Mouse (Mus musculus) layer of hippocampus, postnatal 10 days (tissue): ENCODE results near the gene Lsr. TPM values are rescaled to one million over a fixed set of nuclear protein-coding genes. Genes with fewer than 3 reads are reported as not detected.
"Not testable (repeated sequence)": the region's sequence is repeated elsewhere in the genome, so short reads cannot be mapped to it uniquely, and the experiment has no call there.

ENCODE experiments used
- DNase-seq, 2 experiments: peaks; one replicate each; pipeline ENCODE4 v3.0.0; 2021; ENCODE audit warnings: low spot score in 2 of 2
- total RNA-seq, 2 experiments: library from RNA; stranded (reverse); gene quantifications; 2 replicates each; pipeline ENCODE4 v1.2.3; 2021

Gene Lsr
- total RNA-seq, 2 experiments from 2014 or later: 11.8 to 15.1 TPM

DNA sequence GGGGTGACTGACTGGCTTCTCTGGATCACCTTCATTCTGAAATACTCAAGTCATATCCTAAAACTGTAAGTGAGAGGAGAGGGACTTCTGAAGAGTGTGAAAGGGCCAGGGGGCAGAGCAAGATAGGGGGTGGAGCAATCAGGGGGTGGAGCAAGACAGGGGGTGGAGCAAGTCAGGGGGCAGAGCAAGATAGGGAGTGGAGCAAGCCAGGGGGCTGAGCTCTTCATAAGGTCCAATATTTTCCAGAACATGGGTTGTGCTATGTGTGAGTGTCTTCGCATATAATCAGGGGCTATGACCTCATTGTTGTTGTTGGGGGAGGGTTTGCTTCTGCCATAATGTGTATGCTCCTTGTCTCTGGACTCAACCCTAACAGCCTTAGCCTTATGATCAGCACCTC lies 33.2 kb downstream of the Lsr start:
- DNase-seq: not testable (repeated sequence)

DNA sequence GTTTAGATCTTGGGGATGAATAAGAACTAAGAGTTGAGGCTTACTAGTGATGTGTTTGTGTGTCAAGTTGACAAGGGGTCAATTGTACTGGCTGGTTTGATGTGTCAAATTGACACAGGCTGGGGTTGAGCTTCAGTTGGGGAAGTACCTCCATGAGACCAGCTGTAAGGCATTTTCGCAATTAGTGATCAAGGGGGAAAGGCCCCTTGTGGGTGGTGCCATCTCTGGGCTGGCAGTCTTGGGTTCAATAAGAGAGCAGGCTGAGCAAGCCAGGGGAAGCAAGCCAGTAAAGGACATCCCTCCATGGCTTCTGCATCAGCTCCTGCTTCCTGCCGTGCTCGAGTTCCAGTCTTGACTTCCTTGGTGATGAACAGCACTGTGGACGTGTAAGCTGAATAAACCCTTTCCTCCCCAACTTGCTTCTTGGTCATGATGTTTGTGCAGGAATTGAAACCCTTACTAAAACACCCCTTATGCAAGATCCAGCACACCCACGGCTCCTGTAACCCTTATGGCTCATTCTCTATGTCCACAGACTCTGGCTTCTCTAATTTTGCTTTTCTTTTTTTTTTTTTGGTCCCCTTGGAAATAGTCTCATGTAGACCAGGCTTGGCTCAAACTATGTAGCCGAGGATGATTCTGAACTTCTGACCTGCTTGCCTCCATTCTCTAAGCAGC lies 37.7 kb downstream of the Lsr start:
- DNase-seq: not testable (repeated sequence)

DNA sequence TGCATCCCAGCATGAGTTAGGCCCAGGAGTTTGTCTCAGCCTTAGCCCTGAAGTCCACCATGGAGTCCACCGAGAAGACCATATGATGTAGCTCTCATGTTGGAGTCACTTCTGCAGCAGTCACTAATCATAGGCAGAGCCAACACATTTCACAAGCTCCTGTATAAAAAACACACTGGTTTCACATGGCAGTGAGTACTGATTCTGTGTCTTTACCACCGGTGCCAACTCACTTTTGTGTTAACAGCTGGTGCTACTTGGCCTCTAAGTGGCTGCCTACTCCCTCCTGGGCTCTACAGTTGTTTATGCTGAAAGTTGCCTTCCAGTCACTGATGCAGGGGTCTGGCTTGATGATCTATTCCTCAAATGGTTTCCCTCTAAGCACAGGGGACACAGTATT lies 48.7 kb downstream of the Lsr start, which contains the start of gene Hamp2:
Hamp2 (minus strand) TSS at position 101 of the 400 bp plus-strand sequence.
- DNase-seq: not testable (repeated sequence)

DNA sequence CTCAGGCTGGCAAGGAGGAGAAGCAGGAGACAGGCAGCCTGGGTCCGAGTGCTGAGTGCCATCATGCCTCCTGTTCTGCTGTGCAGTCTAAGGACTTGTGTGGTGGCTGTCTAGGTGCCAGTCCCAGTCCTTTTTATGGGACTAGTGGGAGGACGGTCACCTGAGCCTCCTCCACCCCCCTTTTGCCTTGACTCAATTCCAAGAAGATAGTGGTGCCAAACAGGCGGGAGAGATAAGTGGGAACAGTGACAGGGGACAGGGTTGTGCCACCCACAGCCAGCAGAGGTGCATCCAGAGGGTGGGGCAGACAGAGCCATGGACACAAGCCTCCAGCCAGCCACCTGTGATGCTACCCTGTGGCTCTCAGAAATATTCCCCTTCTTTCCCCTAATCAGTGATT lies 49.2 kb downstream of the Lsr start:
- DNase-seq: no peak

DNA sequence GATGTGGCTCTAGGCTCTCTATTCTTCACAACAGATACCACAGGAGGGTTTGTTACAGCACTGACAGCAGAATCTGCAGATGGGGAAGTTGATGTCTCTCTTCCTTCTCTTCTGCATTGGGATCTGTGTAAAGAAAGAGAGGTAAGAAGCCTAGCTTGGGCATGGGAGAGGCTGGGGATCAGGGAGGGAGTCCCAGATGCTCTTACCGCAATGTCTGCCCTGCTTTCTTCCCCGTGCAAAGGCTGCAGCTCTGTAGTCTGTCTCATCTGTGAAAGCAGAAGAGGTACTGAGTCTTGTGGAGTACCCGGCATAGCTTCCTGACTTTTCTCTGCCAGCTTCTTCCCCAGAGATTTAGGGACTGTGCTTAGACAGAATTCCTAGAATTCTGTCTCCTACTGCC lies 50.8 kb downstream of the Lsr start:
- not testable (repeated sequence) for DNase-seq

DNA sequence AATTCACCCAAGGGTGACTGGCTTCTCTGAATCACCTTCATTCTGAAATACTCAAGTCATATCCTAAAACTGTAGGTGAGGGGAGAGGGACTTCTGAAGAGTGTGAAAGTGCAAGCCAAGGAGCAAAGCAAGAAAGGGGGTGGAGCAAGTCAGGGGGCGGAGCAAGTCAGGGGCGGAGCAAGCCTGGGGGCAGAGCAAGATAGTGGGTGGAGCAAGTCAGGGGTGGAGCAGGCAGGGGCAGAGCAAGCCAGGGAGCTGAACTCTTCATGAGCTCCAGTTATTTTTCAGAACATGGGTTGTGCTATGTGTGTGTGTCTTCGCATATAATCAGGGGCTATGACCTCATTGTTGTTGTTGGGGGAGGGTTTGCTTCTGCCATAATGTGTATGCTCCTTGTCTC lies 53.0 kb downstream of the Lsr start:
- DNase-seq: no peak

DNA sequence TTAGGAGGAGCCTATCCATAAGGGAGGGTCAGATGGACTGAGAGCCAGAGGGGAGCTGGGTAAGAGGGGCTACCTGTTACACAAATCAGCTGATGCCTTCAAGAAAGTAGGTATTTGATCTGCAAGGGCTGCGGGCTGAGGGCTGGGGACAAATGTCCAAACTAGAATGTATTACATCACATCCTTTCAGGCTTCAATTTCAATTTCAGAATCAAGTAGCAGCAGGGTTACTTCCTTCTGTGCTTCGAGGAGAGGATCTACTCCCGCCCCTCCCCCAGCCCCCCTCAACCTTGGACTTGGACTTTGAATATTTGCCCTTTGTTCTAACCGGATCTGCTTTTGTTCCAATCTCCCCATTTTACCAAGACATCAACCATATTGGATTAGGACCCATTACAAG lies 56.0 kb downstream of the Lsr start:
- DNase-seq: no peak

DNA sequence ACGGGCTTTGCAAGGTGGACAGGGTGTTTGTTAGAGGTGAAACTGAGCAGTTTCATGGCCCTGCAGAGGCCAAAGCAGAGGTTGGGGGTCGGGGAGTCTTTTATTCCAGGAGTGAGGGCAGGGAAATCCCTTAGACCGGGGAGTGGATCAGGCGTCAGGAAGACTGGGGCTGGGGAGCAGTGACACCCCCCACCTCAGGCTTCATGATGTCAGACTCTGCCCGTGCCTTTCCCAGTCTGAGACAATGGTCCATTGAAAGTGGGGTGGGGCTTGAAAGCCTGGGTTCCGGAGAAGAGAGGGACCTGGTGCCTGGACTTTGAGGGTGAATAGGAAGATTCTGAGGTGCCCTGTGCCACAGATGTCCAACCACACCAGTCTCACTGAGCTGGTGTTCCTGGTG lies 56.6 kb downstream of the Lsr start:
- DNase-seq: no peak

DNA sequence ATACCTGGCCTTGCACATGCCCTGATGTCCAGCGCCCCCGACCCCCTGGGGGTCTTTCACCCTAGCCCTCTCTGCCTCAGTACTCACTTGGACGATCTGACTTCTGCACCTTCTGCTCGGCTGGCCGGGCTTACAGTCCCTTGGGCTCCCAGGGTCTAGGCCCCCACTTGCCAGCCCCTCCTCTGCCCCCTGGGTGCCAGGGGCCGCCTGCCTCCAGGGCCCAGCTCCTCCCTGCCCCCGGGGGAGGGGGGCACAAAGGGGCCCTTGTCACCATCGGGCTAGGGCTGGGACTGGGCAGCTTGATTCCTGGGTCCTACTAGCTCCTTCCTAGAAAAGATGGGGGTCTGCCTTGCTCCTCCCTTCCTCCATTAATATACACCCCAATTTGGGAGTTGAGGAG lies 58.5 kb downstream of the Lsr start, which contains the start of gene Mag:
Mag (minus strand) TSS at position 142 of the 400 bp plus-strand sequence.
- no peak for DNase-seq

DNA sequence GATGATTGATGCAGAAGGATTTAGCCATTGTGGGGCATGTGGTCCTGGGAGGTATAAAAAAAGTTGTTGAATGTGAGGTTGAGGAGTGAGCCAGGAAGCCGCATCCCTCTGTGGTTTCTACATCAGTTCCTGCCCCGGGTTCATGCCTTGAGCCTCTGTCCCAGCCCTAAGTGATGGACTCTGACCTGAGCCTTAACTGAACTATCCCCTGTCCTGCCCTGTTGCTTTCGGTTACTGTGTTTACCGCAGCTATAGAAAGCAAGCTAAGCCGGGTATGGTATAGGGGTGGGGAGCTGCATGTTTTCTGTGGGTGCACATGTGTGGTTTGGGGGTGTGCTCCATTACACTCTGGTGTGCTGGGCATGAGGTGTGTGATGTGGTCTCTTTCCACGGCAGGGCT lies 63.5 kb downstream of the Lsr start:
- no peak for DNase-seq

DNA sequence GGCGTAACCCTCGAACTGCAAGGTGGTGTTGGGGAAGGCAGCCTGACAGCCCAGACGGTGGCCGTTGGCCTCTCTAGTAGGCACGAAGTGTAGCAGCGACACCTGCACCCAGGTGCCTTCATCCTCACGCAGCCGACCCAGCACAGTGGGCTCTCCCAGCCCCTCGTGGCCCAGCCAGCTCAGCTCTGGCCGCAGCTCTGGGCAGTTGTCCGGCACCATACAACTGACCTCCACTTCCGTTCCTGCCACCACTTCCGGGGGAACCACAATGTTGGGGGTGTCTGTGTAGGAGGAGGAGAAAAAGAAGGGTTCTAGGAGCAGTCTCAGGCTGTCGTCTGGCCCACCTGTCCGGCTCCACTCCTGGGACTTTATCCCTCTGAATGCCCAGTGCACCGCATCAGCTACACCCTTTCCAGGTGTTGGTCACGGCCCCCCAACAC lies 64.3 kb downstream of the Lsr start:
- no peak for DNase-seq

DNA sequence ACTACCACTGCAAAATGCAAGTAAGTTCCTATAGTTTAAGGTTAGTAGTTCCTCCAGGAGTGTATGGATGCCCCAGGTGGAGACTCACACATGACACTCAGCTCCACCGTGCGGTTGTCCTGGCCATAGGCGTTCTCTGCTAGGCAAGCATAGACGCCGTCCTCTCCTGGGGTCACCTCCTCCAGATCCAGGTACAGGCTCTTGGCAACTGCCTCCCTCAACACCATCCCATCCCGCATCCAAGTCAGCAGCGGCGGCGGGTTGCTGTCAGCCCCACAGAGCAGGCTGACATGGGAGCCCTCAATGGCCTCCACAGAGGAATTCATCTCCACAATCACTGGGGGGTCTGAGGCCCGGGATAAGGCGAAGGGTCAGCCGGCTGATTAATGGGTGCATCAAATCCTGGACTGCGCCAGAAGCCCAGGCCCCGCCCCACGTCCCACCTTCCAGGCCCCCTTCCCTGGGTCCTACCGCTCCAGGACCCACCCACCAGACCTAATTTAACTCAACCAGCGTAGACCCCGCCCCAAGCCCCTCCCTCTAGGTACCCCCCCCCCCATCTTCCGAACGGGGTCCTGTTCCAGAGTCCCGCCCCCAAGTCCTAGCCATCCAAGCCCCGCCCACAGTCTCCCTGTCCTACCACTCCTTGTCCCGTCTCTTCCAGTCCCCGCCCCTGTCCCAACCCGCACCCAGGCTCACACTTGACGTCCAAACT lies 64.8 kb downstream of the Lsr start:
- no peak for DNase-seq

Other genes with a start within 250 kb of the Lsr start
- 100 to 1,000 TPM; 117 to 141 TPM for gene Tmem147, start 243.9 kb downstream of the Lsr start, total RNA-seq
- not detected for gene Gapdhs, start 229.8 kb downstream of the Lsr start, total RNA-seq
- 10 to 100 TPM in 1 of 2 experiments, 1 to 10 TPM in 1; 7.7 to 10.4 TPM for gene Sbsn, start 222.0 kb downstream of the Lsr start, total RNA-seq
- 1 to 10 TPM; 1.2 to 1.5 TPM for gene Dmkn, start 209.7 kb downstream of the Lsr start, total RNA-seq
- gene Krtdap, start 185.6 kb downstream of the Lsr start, total RNA-seq: not detected
- gene Ffar2, start 149.7 kb downstream of the Lsr start, total RNA-seq: under 1 TPM in 1 of 2 experiments, not detected in 1; 0.25 TPM
- not detected for gene Ffar3, start 117.3 kb downstream of the Lsr start, total RNA-seq
- not detected for gene Ffar1, start 111.9 kb downstream of the Lsr start, total RNA-seq
- gene Cd22, start 93.1 kb downstream of the Lsr start, total RNA-seq: not detected
- 10 to 100 TPM; 25.3 to 30.7 TPM for gene Mag, start 58.6 kb downstream of the Lsr start, total RNA-seq
- gene Hamp2, start 48.8 kb downstream of the Lsr start, total RNA-seq: not detected
- not detected for gene Hamp, start 29.4 kb downstream of the Lsr start, total RNA-seq
- gene Usf2, start 16.7 kb downstream of the Lsr start, total RNA-seq: 100 to 1,000 TPM in 1 of 2 experiments, 10 to 100 TPM in 1; 94.1 to 116 TPM
- under 1 TPM; 0.25 to 0.96 TPM for gene Fam187b, start 326 bp upstream of the Lsr start, total RNA-seq
- 10 to 100 TPM; 35.9 to 36.5 TPM for gene Fxyd5, start 69.0 kb upstream of the Lsr start, total RNA-seq
- gene Fxyd7, start 78.0 kb upstream of the Lsr start, total RNA-seq: 100 to 1,000 TPM; 376 to 407 TPM
- gene Fxyd1, start 83.7 kb upstream of the Lsr start, total RNA-seq: 10 to 100 TPM; 67.2 to 69.2 TPM
- gene Lgi4, start 85.9 kb upstream of the Lsr start, total RNA-seq: 10 to 100 TPM; 13.2 to 15.5 TPM
- gene Fxyd3, start 103.2 kb upstream of the Lsr start, total RNA-seq: 1 to 10 TPM in 1 of 2 experiments, not detected in 1; 1.2 TPM
- 1 to 10 TPM; 2.1 to 2.9 TPM for gene Hpn, start 141.8 kb upstream of the Lsr start, total RNA-seq
- gene Scn1b, start 153.5 kb upstream of the Lsr start, total RNA-seq: 100 to 1,000 TPM; 264 to 274 TPM
- 100 to 1,000 TPM; 143 to 144 TPM for gene Gramd1a, start 182.4 kb upstream of the Lsr start, total RNA-seq